Mouse (Mus musculus) spleen, adult 2 months (tissue): ENCODE data around the gene Gtf2f2.

ENCODE experiments used
- CTCF ChIP-seq: fragments of 200-500 bp; IDR thresholded peaks from 2 replicates; pipeline ENCODE4 v1.5.1; 2011; ENCODE audit warnings: mild to moderate bottlenecking, inconsistent platforms; ENCODE audit not compliant: insufficient read depth, insufficient read length, insufficient replicate concordance; ENCODE audit errors: extremely low read depth
- POLR2A ChIP-seq: fragments of 200-500 bp; IDR thresholded peaks from 2 replicates; pipeline ENCODE4 v1.6.1; 2011; ENCODE audit warnings: low read depth, low read length, inconsistent platforms

DNA sequence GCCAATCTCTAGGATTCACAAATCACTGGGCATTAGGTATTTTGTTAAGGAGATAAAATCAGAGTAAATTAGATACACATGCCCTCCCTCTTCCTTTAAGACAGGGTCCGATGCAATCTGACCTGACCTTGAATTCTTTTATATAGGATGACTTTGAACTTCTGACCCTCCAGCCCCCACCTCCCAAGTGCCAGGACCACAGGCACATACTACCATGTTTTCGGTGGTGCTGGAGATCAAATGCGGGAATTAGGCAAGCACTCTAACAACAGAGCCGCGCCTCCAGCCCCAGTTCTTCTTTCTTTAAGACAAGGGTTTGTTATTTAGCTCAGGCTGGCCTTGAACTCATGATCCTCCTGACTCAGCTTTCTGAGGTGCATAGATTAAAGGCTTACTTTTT lies 126.8 kb downstream of the Gtf2f2 start:
- TF ChIP-seq CTCF, result no peak
- TF ChIP-seq POLR2A, result no peak
